Mouse (Mus musculus): ENCODE results near the gene Dap3.
A peak's percentile ranks its signal among the peaks of the same experiment; 100 is the strongest.
"Not testable (repeated sequence)": the region's sequence is repeated elsewhere in the genome, so short reads cannot be mapped to it uniquely, and the experiment has no call there.

Dap3 gene

DNA sequence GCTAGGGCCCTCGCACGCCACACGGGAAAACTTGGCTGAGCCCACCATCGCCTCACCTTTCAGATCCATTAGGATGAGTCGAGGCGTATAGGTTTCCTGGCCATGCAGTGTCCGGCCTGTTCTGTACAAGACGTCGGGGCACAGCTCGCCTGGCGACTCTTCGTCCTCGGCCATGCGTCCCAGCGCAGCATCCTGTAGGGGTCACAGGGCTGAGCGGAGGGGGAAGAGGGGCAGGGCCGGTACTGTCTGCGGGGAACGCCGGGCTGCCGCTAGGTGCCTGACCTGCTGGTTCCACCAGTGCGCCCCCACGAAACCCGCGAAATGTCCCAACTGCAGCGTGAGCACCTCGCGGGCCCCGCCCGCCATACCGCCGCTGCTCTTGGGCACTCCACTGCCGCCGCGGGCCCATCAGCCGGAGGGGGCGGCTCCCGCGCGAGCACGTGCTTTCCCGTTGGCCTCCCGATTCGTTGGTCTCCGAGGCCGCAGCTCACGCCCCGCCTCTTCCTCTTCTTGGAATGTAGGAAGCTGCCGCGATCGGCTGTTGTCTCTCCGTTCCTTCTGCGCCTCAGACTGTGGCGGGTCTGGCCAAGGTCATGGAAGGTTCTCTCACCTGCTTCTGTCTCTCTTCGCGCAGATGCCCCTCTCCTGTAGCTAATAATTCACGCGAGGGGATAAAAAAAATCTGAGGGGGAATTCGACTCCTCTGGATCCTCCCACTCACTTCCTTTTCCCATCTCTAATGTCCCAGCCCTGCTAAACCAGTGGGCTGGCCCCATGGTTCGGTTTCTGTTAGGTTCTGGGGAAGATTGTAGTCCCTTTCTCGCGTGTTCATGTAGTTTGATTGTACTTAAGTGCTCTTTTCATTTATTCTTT lies 37.2 kb downstream of the Dap3 start, which contains the start of gene Msto1:
Msto1 (minus strand) TSS at position 489 of the 873 bp plus-strand sequence.
- DNase-seq (ENCODE audit: low spot score in 2 of 2), result peak; percentile 90 to 93

DNA sequence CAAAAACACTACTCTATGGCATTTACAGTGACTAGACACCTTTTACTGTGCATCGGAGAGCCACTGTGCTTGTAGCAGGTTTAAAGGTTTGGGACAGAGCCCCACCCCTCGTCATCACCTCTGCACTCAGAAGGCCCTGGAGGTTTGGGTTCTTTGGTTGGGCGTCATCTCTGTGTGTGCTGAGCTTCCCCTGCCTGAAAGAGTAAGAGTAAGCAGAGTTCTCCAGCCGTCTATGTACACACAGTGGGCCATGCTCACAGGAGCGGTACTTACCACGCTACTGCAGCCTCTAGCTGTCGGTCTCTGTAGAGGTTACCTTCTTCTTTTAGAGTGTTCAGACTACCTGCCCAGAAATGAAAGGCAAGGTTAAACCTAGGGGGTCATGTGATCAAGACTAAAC lies 38.4 kb downstream of the Dap3 start:
- no peak for DNase-seq (ENCODE audit: low spot score in 2 of 2)

DNA sequence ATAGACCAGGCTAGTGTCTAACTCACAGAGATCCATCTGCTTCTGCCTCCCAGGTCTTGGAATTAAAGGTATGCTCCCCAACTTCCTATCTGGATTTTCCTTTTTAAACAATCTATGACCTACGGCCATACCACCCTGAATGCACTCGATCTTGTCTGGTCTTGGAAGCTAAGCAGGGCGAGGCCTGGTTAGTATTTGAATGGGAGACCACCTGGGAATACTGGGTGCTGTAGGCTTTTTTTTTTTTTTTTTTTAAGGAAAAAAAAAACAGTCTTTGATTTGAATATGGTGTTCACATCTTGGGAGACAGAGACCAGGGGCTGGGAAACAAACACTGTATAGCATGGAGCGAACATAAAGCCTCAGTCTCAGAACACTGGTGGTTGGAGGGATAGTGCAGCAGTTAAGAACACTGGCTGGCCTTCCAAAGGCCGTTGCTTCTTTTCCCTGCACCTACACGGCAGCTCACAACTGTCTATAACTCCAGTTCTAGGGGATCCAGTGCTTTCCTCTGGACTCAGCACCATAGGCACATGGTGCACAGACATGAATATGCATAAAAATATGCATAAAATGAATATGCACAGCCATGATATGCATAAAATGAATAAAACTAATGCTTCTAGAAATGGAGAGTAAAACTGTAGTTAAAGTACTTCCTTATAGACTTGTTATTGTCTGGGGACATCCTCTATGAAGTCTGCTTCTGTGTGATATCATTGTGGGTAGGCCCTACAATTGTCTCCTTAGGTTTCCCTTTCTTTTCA lies 44.4 kb downstream of the Dap3 start:
- no peak for DNase-seq (ENCODE audit: low spot score in 2 of 2)

DNA sequence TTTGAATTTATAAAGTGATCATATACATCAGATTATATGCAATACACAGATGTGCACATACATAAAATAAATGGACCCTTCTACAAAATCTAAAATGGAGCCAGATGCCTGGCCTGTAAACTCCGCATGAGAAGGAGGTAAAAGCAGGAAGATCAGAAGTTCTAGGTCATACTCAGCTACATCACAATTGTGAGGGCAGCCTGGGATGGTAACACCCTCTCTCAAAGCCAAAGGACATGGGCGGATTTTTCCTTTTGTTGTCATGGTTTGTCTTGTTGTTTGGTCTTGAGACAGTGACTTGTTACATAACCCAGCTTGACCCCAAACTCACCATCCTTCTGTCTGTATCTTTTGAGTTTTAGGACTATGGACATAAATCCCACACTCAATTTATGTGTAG lies 45.2 kb downstream of the Dap3 start:
- no peak for DNase-seq (ENCODE audit: low spot score in 2 of 2)

DNA sequence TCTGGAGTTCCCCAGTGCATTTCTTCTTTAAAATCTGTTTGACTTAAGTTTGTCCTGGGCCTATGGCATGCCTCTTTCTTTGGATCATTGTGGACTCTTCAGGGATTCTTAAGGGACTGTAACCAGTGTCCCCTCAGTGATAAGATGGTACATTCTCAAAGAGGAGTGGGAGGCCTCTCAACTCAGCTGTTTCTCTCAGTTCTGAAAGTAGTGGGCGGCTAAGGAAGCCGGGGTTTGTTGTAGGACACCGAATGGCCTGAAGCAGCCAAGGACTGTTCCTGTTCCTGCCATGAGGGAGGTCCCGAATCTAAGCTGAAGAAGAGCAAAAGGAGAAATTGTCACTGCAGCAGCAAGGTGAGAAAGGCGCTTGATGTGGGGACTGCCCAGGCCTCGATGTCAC lies 45.8 kb downstream of the Dap3 start:
- DNase-seq (ENCODE audit: low spot score in 2 of 2), result no peak

DNA sequence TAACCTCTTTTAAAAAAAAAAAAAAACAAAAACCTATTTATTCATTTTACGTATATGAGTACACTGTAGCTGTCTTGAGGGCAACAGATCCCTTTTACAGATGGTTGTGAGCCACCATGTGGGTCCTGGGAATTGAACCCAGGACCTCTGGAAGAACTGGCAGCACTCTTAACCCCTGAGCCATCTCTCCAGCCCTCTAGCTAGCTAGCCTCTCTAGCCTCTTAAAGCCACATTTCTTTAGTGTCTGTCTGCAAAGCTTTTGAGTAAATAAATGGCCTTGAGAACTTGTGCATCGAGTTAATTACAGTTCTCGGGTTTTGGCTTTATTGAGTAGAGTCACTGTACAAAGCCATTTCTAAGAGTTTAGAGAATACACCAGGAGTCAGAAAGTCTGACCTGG lies 46.2 kb downstream of the Dap3 start:
- DNase-seq (ENCODE audit: low spot score in 2 of 2), result no peak

DNA sequence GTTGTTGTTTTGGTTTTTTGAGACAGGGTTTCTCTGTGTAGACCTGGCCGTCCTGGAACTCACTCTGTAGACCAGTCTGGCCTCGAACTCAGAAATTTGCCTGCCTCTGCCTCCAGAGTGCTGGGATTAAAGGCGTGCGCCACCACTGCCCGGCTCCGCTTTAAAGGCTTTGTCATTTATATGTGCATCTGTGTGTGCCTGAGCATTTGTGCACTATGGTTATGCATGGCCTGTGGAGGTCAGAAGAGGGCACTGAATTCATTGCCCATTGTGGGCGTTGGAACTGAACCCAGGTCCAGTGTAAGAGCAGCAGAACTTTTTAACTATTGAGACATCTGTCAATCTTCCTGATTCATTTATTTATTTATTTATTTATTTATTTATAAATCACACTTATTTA lies 58.0 kb downstream of the Dap3 start:
- DNase-seq (ENCODE audit: low spot score in 2 of 2), result not testable (repeated sequence)

DNA sequence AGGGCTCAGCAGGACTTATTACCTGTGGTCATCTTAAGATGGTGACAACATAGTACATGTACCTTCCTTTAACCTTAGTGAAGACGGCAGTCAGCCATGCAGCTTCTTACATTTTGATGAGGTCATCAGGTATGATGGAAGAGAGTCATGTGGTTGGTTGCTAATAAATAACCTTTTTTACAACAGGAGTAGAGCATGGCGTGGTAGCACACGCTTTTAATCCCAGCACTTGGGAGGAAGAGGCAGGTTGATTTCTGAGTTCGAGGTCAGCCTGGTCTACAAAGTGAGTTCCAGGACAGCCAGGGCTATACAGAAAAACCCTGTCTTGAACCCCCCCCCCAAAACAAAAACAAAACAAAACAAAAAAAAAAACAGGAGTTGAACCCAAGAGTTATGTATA lies 68.4 kb downstream of the Dap3 start:
- DNase-seq (ENCODE audit: low spot score in 2 of 2), result not testable (repeated sequence)

All from frontal cortex, postnatal 36 days (tissue).